Mouse (Mus musculus) lung, postnatal 14 days (tissue): ENCODE results near the gene Gm15319.
"Not testable (repeated sequence)": the region's sequence is repeated elsewhere in the genome, so short reads cannot be mapped to it uniquely, and the experiment has no call there.

Experiments used
- DNase-seq: peaks from one replicate; pipeline ENCODE4 v3.0.0; 2021

The Gm15319 gene

GRCm38 (mm10) chr8:20363110-20363509 is at the start of gene Gm15319:
TSS of gene Gm15319 (minus strand) at chr8:20363210.
- not testable (repeated sequence) for DNase-seq

- not testable (repeated sequence) for DNase-seq
These were observed 47.3 kb upstream of the Gm15319 start for GRCm38 (mm10) chr8:20410355-20410754.

GRCm38 (mm10) chr8:20408441-20409030 is 45.5 kb upstream of the Gm15319 start:
- DNase-seq: peak; percentile 28

- peak; percentile 27 for DNase-seq
These were observed 26.3 kb upstream of the Gm15319 start for GRCm38 (mm10) chr8:20389363-20389739.

GRCm38 (mm10) chr8:20388706-20389362 is 25.8 kb upstream of the Gm15319 start:
- peak; percentile 16 for DNase-seq

- peak; percentile 7 for DNase-seq
These were observed 24.2 kb upstream of the Gm15319 start for GRCm38 (mm10) chr8:20387121-20387794.

- DNase-seq: not testable (repeated sequence)
These were observed 22.0 kb upstream of the Gm15319 start for GRCm38 (mm10) chr8:20384990-20385389.

- DNase-seq: not testable (repeated sequence)
These were observed 21.1 kb upstream of the Gm15319 start for GRCm38 (mm10) chr8:20384131-20384530.

- not testable (repeated sequence) for DNase-seq
These were observed 19.1 kb upstream of the Gm15319 start for GRCm38 (mm10) chr8:20382146-20382545.

- not testable (repeated sequence) for DNase-seq
These were observed 18.6 kb upstream of the Gm15319 start for GRCm38 (mm10) chr8:20381637-20382036.

GRCm38 (mm10) chr8:20381239-20381620 is 18.2 kb upstream of the Gm15319 start:
- DNase-seq: not testable (repeated sequence)

GRCm38 (mm10) chr8:20380590-20381238 is 17.7 kb upstream of the Gm15319 start:
- DNase-seq: peak; percentile 1

- DNase-seq: not testable (repeated sequence)
These were observed 16.8 kb upstream of the Gm15319 start for GRCm38 (mm10) chr8:20379650-20380436.

- peak; percentile 32 for DNase-seq
These were observed 16.0 kb upstream of the Gm15319 start for GRCm38 (mm10) chr8:20378786-20379649.

- DNase-seq: peak; percentile 27
These were observed 15.3 kb upstream of the Gm15319 start for GRCm38 (mm10) chr8:20378353-20378752.

GRCm38 (mm10) chr8:20375698-20376097 is 12.7 kb upstream of the Gm15319 start:
- DNase-seq: not testable (repeated sequence)

- not testable (repeated sequence) for DNase-seq
These were observed 6.6 kb downstream of the Gm15319 start for GRCm38 (mm10) chr8:20356386-20356785.

GRCm38 (mm10) chr8:20353579-20353978 is 9.4 kb downstream of the Gm15319 start:
- not testable (repeated sequence) for DNase-seq

- not testable (repeated sequence) for DNase-seq
These were observed 60.3 kb downstream of the Gm15319 start for GRCm38 (mm10) chr8:20302759-20303158.

GRCm38 (mm10) chr8:20300042-20300441 is 63.0 kb downstream of the Gm15319 start:
- DNase-seq: not testable (repeated sequence)

GRCm38 (mm10) chr8:20297939-20298505 is 65.0 kb downstream of the Gm15319 start:
- peak; percentile 12 for DNase-seq
